Mouse (Mus musculus) lung, adult 2 months (tissue): ENCODE measurements around the gene Ewsr1. TPM values are rescaled to one million over a fixed set of nuclear protein-coding genes. Genes with fewer than 3 reads are reported as not detected.

Source experiments
- DNase-seq: peaks from one replicate; pipeline ENCODE4 v3.0.0; 2022
- H3K4me1 ChIP-seq: fragments of 200-500 bp; 2 replicates; pipeline ENCODE4 v1.6.1; 2011; ENCODE audit warnings: low read length; ENCODE audit not compliant: control insufficient read depth, insufficient read depth
- H3K4me3 ChIP-seq: fragments of 200-500 bp; replicated peaks from 2 replicates; pipeline ENCODE3; 2011; ENCODE audit warnings: low read depth, mild to moderate bottlenecking, control low read depth, low read length; ENCODE audit errors: extremely low read depth
- CTCF ChIP-seq: fragments of 200-500 bp; IDR thresholded peaks from 2 replicates; pipeline ENCODE4 v1.5.1; 2011; ENCODE audit warnings: mild to moderate bottlenecking, low read length, control low read depth; ENCODE audit not compliant: insufficient read depth
- POLR2A ChIP-seq: fragments of 200-500 bp; IDR thresholded peaks from 2 replicates; pipeline ENCODE4 v1.6.1; 2011; ENCODE audit warnings: low read depth, mild to moderate bottlenecking, control low read depth, low read length, borderline replicate concordance; ENCODE audit errors: extremely low read depth
- WGBS: fragments of 180-500 bp; shearing (Covaris S2); methylation state at CpG from one replicate; pipeline ENCODE4 v1.1.7; 2018; 5-methylcytosine and 5-hydroxymethylcytosine counted together
- polyA plus RNA-seq: library from polyadenylated mRNA; depleted of rRNA; stranded (reverse); fragments of >200 nt; gene quantifications from 2 replicates; pipeline ENCODE4 v1.2.3, GENCODE M21; 2012

Gene Ewsr1
- polyA plus RNA-seq, 1 experiment: 420 TPM

DNA sequence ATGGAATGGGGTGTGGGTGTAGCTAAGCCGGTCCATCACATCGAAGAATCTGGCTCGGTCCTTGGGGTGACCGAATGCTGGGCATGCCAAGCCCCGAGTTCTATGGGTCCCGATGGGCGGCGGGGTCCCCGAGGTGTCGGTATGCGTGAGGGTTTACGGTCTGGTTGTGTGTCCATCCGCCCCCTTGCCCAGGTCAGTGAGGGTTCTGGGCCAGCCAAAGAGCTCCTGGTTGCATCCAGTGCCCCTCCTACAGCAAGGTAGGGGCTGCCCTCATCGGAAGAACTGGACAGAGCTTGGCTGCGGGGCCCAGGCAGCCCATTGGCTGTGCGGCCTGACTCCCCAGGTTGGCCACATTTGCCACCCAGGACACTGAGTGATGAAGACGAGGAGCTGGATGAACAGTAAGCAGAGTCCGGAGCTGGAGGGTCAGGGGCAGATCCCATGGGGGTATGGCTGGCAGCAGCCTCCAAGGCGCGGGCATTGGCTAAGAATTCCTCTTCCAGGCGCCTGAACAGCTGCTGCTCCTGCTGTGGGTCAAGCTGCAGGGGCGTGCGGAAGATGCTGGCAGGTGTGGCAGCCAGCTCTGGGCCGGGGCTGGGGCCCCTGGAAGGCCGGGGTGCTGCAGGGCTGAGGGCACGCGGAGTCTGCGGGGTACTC is 38.2 kb downstream of the Ewsr1 start:
- TF ChIP-seq CTCF: no peak
- TF ChIP-seq POLR2A: no peak
- Histone ChIP-seq H3K4me1 (peaks cover 31% of the 10 kb centered on the region), H3K4me3 (no peak overlapping the region)
- no peak for DNase-seq
- WGBS: 79% methylated on average over 28 of the region's 28 CpGs

DNA sequence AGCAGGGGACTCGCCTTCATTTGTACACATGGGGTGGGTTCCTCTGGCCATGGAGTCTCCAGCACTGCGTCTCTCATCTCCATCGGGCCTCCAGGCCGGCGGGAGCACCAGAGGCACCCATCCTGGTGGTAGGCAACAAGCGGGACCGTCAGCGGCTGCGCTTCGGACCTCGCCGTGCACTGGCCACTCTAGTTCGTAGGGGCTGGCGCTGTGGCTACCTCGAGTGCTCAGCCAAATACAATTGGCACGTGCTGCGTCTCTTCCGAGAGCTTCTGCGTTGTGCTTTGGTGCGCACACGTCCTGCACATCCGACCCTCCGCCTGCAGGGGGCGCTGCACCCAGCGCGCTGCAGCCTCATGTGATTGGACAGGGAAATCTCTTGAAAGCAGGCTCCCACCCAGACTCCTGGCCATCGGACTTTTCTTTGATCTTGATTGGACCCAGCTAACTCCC is 39.3 kb downstream of the Ewsr1 start:
- TF ChIP-seq POLR2A: no peak
- TF ChIP-seq CTCF: peak; percentile 73
- Histone ChIP-seq H3K4me3 (no peak overlapping the region), H3K4me1 (peaks cover 31% of the 10 kb centered on the region)
- peak; percentile 49 for DNase-seq
- 16% methylated on average over 27 of the region's 27 CpGs for WGBS

DNA sequence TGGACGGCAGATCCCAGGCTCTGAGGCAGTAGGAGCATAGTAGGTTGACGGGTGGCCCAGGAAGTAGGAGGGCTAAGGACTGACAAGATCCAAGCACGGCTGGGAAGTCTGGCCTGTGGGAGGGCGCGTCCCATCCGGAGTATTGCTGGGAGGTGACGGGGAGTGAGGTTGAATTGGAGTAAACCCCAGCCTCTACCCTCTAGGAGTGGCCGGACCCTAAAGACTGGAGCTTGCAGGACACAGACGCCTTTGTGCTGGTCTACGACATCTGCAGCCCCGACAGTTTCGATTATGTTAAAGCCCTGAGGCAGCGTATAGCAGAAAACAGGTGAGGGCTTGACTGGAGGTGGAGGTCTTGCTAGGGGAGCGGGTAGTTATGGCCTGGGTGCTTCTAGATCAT is 39.8 kb downstream of the Ewsr1 start:
- DNase-seq: no peak
- TF ChIP-seq CTCF (no peak), POLR2A (no peak)
- Histone ChIP-seq H3K4me1 (peaks cover 28% of the 10 kb centered on the region), H3K4me3 (no peak overlapping the region)
- WGBS: 30% methylated on average over 14 of the region's 14 CpGs

DNA sequence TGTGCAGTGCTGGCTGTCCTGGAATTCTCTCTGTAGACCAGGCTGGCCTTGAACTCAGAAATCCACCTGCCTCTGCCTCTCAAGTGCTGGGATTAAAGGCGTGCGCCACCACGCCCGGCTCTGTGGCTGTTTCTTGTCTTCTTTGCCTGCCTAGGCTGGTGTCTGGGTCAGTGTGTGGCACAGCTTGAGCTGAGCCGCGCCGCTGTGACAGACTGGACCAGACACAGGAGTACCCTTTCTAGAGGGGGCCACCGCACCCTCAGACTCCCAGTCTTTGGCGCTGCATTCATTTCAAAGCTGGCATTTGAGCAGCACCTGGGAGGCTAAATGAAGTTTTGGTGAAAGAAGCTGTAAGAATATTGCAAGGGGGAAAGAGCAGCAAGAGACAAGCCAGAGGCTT is 40.3 kb downstream of the Ewsr1 start:
- DNase-seq: no peak
- no peak overlapping the region for H3K4me3 ChIP-seq
- 28% methylated on average over 9 of the region's 9 CpGs for WGBS
- TF ChIP-seq POLR2A: no peak
- no peak for TF ChIP-seq CTCF
- peaks cover 24% of the 10 kb centered on the region for H3K4me1 ChIP-seq

DNA sequence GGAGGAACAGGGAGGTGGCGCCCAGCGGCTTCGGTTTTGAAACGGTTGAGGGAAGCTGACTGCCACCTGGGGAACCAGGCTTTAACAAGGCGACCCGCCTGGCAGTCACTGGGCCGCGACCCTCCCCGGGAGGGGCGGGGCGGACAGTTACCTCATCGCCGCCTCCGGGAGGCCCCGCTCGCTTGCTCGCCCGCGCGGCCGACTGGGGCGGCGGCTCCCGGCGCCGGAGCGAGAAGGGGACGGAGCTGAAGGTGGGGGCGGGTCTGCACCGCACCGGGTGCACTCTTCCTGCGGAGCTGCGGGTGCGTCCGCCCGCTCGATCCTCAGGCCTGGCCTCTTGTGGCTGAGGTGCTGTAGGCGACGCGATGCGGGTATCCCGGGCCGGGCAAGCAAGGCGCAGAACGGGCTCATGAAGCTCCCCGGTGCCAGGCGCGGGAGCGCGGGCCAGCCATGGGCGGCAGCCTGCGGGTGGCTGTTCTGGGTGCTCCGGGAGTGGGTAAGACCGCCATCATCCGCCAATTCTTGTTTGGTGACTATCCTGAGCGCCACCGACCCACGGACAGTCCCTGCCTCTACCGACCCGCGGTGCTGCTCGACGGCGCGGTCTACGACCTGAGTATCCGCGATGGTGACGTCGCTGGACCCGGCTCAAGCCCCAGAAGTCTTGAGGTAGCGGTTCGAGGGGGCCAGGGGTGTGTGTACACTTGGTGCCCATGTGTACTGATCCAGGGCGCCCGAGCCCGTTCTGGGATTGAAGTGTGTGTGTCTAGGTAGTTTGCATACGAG is 41.0 kb downstream of the Ewsr1 start, which contains the start of gene Rasl10a:
Gene Rasl10a (plus strand): TSS at position 273 of the 786 bp plus-strand sequence.
- WGBS: 2% methylated on average over 73 of the region's 77 CpGs
- TF ChIP-seq CTCF (no peak), POLR2A (no peak)
- DNase-seq: peak; percentile 62

DNA sequence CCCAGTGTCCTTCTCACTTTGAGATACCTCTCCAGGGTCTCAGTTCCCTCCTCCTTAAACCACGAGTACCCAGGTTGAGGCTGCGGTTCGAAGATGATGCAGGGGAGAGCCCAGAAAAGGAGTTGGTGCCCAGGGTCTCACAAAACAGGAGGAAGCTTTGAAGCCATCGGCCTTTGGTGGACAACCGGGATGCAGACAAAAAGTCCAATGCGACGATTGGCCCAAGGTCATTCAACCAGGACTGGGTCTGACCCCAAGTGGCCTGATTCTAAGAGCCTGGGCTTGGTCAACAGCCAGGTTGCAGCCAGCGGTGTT is 41.6 kb downstream of the Ewsr1 start:
- no peak for DNase-seq
- TF ChIP-seq CTCF (no peak), POLR2A (no peak)
- H3K4me1 ChIP-seq: peaks cover 14% of the 10 kb centered on the region
- 38% methylated on average over 8 of the region's 8 CpGs for WGBS
- no peak overlapping the region for H3K4me3 ChIP-seq

More for the DNA sequence above, 41.0 kb downstream of the Ewsr1 start, which contains the start of gene Rasl10a:
- peak within 1 kb of the TSS; percentile 37 for H3K4me3 ChIP-seq
- H3K4me1 ChIP-seq: peaks cover 18% of the 10 kb centered on the region

DNA sequence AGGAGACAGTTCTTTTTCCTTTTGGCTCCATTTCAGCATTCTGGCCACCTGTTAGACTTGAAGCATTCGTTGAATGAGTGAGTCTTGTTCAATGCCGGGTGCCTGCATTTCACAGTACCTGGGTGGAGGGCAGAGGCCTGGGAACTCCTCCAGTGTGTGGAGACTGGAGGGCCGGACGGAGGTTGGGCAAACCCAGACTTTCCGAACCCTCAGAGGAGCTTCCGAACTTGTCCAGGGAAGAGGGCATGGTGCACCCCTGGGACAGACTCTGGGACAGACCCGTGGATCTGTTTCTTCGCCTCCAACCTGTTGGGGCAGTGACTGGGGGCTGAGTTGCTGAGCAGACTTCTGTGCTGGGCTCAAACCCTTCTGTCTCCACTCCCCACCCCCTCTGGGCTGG is 42.0 kb downstream of the Ewsr1 start:
- Histone ChIP-seq H3K4me1 (peaks cover 10% of the 10 kb centered on the region), H3K4me3 (no peak overlapping the region)
- 71% methylated on average over 8 of the region's 8 CpGs for WGBS
- no peak for TF ChIP-seq CTCF
- no peak for TF ChIP-seq POLR2A
- no peak for DNase-seq

DNA sequence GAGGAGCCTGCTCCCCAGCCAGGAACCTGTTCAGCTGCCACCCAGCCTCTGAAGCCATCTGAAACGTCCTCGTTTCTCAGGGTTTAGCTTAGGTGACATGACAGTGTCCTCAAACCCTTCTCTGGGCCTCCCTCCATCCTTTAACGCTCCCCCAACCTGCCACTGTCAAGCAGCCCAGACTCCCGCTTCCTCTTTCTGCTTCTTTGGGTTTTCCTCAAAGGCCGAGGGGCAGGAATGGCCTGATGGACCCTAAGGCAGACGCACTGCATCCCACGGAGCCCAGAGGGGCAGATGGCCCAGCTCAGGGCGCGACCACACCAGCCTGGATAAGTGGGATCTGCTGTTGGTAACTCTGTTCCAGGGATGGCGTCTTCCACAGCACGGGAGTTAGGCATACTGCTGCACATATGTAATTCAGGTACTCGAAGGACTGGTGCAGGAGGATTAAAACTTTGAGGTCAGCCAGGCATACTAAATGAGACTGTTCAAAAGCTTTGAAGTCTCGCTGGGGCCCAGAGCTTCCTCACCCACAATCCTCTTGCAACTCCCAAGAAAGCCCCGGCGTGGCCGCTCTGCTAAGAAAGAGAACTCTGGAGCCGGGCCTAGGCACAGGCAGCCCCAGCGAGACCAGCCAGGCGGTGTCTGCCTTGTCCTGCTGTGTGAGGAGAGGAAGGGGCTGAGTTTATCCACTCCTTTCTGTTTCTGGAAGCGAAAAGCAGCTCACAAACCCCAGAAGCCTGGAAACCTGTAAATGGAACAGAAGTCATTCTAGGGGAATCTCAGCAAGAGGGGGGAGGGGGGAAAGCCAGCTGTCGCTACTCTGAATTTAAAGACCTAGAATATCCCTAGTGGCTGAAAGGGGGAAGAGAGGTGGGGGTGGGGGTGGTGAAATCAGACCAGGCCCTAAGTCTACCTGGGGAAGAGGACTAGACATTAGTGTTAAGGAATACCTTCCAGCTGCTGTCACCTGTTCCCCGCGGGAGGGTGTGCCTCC is 42.8 kb downstream of the Ewsr1 start:
- 79% methylated on average over 23 of the region's 23 CpGs for WGBS
- no peak for TF ChIP-seq CTCF
- no peak for TF ChIP-seq POLR2A
- Histone ChIP-seq H3K4me1 (peaks cover 10% of the 10 kb centered on the region), H3K4me3 (no peak overlapping the region)
- no peak for DNase-seq

DNA sequence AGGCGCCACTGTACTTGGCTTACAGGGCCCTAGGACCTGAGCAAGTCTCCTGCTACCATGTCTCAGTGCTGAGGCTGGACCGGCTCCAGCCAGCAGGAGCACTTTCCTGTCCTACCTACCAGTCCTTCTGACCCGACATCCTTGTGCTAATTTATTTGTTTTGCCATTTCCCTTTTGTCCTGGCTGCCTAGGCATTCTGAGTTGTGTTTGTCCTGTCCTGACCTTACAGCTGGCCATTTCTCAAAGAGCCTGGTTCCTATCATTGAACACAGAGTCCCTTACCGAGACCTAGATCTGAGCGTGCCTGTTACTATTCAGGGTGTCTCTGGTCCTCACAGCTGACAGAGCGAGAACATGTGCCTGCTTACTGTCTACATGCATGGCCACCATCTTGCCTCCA is 44.2 kb downstream of the Ewsr1 start:
- no peak overlapping the region for H3K4me3 ChIP-seq
- DNase-seq: no peak
- WGBS: 51% methylated on average over 6 of the region's 6 CpGs
- TF ChIP-seq CTCF: no peak
- no peak for TF ChIP-seq POLR2A
- peaks cover 10% of the 10 kb centered on the region for H3K4me1 ChIP-seq
